Mouse (Mus musculus): ENCODE data around the gene Krt42. TPM values are rescaled to one million over a fixed set of nuclear protein-coding genes. Genes with fewer than 3 reads are reported as not detected.

The Krt42 gene
- polyA plus RNA-seq, 1 experiment = not detected

DNA sequence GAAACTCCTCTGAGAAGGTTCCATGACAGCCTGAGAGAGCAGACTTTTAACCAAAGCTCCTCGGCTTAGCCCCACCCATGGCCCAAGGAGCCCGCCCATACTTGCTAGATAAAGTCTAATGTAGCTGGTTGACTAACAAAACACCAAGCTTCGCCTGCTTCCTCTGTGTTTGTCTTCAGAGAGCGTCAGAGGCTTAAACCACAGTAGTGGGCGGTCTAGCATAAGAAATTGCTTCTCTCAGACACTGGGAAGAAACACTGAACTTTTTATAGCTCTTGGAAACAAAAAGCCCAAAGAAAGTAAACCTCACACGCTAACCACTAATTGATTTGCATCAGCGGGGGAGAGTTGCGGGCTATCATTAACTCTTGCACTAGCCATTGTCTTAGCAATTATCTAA is 47.9 kb downstream of the Krt42 start:
- H3K27ac ChIP-seq (ENCODE audit: insufficient read depth, low read depth, low read length) = peak overlapping the region; percentile 62
- no peaks in the 10 kb centered on the region; the same call in 1 of the 2 replicates for H3K4me1 ChIP-seq (ENCODE audit: control insufficient read depth, insufficient read depth, low read length)
- H3K4me3 ChIP-seq (ENCODE audit: insufficient read depth, low read depth, low read length) = no peak overlapping the region
- WGBS = 15% methylated on average over 8 of the region's 8 CpGs
- TF ChIP-seq POLR2A (IDR thresholded peaks at IDR 0.05; ENCODE audit: insufficient read depth, low read depth, low read length) = no peak
- no peak for TF ChIP-seq CTCF (IDR thresholded peaks at IDR 0.05; ENCODE audit: insufficient read depth, low read depth, low read length)

DNA sequence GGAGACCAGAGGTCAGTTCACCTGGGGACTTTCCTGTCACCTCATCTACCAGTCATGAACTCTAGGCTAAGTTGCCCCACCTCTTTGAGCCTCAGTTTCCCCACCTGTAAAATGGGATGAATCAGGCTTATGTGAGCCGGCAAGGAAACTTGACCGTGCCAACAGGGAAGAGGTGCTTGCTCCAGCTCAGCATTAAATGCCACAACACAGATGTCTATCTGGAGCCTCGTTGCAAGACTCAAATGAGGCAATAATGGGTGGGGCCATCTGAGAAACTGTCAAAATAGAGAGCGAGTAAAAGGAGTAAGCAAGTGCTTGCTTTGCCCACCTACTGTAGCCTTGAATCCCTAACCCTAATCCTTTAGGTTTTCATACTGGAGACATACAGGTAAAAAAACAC is 50.4 kb downstream of the Krt42 start:
- TF ChIP-seq CTCF (IDR thresholded peaks at IDR 0.05; ENCODE audit: insufficient read depth, low read depth, low read length) (no peak), POLR2A (IDR thresholded peaks at IDR 0.05; ENCODE audit: insufficient read depth, low read depth, low read length) (no peak)
- Histone ChIP-seq H3K27ac (ENCODE audit: insufficient read depth, low read depth, low read length) (no peak overlapping the region), H3K4me1 (ENCODE audit: control insufficient read depth, insufficient read depth, low read length) (no peaks in the 10 kb centered on the region; the same call in 1 of the 2 replicates), H3K4me3 (ENCODE audit: insufficient read depth, low read depth, low read length) (no peak overlapping the region)
- WGBS = 76% methylated on average over 4 of the region's 4 CpGs

Other genes with a start within 250 kb of the Krt42 start
- not detected in 2 replicates for gene Krt33b, start 240.0 kb downstream of the Krt42 start, polyA plus RNA-seq (2012; ENCODE audit: insufficient read depth, insufficient read length, low replicate concordance, missing spikeins)
- gene Krt34, start 228.3 kb downstream of the Krt42 start, polyA plus RNA-seq (2012; ENCODE audit: insufficient read depth, insufficient read length, low replicate concordance, missing spikeins) = not detected in 2 replicates
- not detected in 2 replicates for gene Krt31, start 219.3 kb downstream of the Krt42 start, polyA plus RNA-seq (2012; ENCODE audit: insufficient read depth, insufficient read length, low replicate concordance, missing spikeins)
- gene Krt32, start 181.6 kb downstream of the Krt42 start, polyA plus RNA-seq (2012; ENCODE audit: insufficient read depth, insufficient read length, low replicate concordance, missing spikeins) = not detected in 2 replicates
- not detected in 2 replicates for gene Krt35, start 173.6 kb downstream of the Krt42 start, polyA plus RNA-seq (2012; ENCODE audit: insufficient read depth, insufficient read length, low replicate concordance, missing spikeins)
- gene Krt36, start 164.2 kb downstream of the Krt42 start, polyA plus RNA-seq (2012; ENCODE audit: insufficient read depth, insufficient read length, low replicate concordance, missing spikeins) = not detected in 2 replicates
- not detected in 2 replicates for gene Krt13, start 148.3 kb downstream of the Krt42 start, polyA plus RNA-seq (2012; ENCODE audit: insufficient read depth, insufficient read length, low replicate concordance, missing spikeins)
- not detected in 2 replicates for gene Krt15, start 133.9 kb downstream of the Krt42 start, polyA plus RNA-seq (2012; ENCODE audit: insufficient read depth, insufficient read length, low replicate concordance, missing spikeins)
- not detected in 2 replicates for gene Krt19, start 121.2 kb downstream of the Krt42 start, polyA plus RNA-seq (2012; ENCODE audit: insufficient read depth, insufficient read length, low replicate concordance, missing spikeins)
- gene Krt9, start 76.6 kb downstream of the Krt42 start, polyA plus RNA-seq (2012; ENCODE audit: insufficient read depth, insufficient read length, low replicate concordance, missing spikeins) = not detected in 2 replicates
- gene Krt14, start 62.3 kb downstream of the Krt42 start, polyA plus RNA-seq (2012; ENCODE audit: insufficient read depth, insufficient read length, low replicate concordance, missing spikeins) = not detected in 2 replicates
- not detected in 2 replicates for gene Krt16, start 21.0 kb downstream of the Krt42 start, polyA plus RNA-seq (2012; ENCODE audit: insufficient read depth, insufficient read length, low replicate concordance, missing spikeins)
- not detected in 2 replicates for gene Krt17, start 8.8 kb downstream of the Krt42 start, polyA plus RNA-seq (2012; ENCODE audit: insufficient read depth, insufficient read length, low replicate concordance, missing spikeins)
- not detected in 2 replicates for gene Eif1, start 50.0 kb upstream of the Krt42 start, polyA plus RNA-seq (2012; ENCODE audit: insufficient read depth, insufficient read length, low replicate concordance, missing spikeins)
- gene Gast, start 64.5 kb upstream of the Krt42 start, polyA plus RNA-seq (2012; ENCODE audit: insufficient read depth, insufficient read length, low replicate concordance, missing spikeins) = not detected in 2 replicates
- not detected in 2 replicates for gene Hap1, start 86.3 kb upstream of the Krt42 start, polyA plus RNA-seq (2012; ENCODE audit: insufficient read depth, insufficient read length, low replicate concordance, missing spikeins)
- not detected in 2 replicates for gene Jup, start 127.9 kb upstream of the Krt42 start, polyA plus RNA-seq (2012; ENCODE audit: insufficient read depth, insufficient read length, low replicate concordance, missing spikeins)
- not detected in 2 replicates for gene P3h4, start 145.0 kb upstream of the Krt42 start, polyA plus RNA-seq (2012; ENCODE audit: insufficient read depth, insufficient read length, low replicate concordance, missing spikeins)
- not detected in 2 replicates for gene Fkbp10, start 145.8 kb upstream of the Krt42 start, polyA plus RNA-seq (2012; ENCODE audit: insufficient read depth, insufficient read length, low replicate concordance, missing spikeins)
- gene Nt5c3b, start 171.9 kb upstream of the Krt42 start, polyA plus RNA-seq (2012; ENCODE audit: insufficient read depth, insufficient read length, low replicate concordance, missing spikeins) = not detected in 2 replicates
- not detected in 2 replicates for gene Klhl10, start 172.0 kb upstream of the Krt42 start, polyA plus RNA-seq (2012; ENCODE audit: insufficient read depth, insufficient read length, low replicate concordance, missing spikeins)
- gene Klhl11, start 202.9 kb upstream of the Krt42 start, polyA plus RNA-seq (2012; ENCODE audit: insufficient read depth, insufficient read length, low replicate concordance, missing spikeins) = not detected in 2 replicates

Measured in olfactory bulb, adult 2 months (tissue).